Mouse (Mus musculus) intestine, embryonic 14.5 days (tissue): Measurements from ENCODE around the gene Eri3. TPM values are rescaled to one million over a fixed set of nuclear protein-coding genes. Genes with fewer than 3 reads are reported as not detected.
A peak's percentile ranks its signal among the peaks of the same experiment; 100 is the strongest.

Source experiments
- ATAC-seq: fragments of 200-750 bp; cut with Nextera tagmentation; replicated peaks from 2 replicates; pipeline ENCODE4 v1.8.0; 2017; ENCODE audit warnings: low read depth, moderate number of reproducible peaks, moderate TSS enrichment, moderate library complexity; ENCODE audit not compliant: low FRiP score, low TSS enrichment
- DNase-seq: peaks from one replicate; pipeline ENCODE4 v3.0.0-alpha.2; 2018; ENCODE audit warnings: low spot score
- H3K27ac ChIP-seq: fragments of 300-500 bp; sonication (generic); 2 replicates; pipeline ENCODE4 v1.5.1; 2014; ENCODE audit warnings: low read depth, mild to moderate bottlenecking, control low read depth
- H3K27me3 ChIP-seq: fragments of 300-500 bp; sonication (generic); replicated peaks from 2 replicates; pipeline ENCODE4 v1.6.1; 2014; ENCODE audit warnings: low read length, control low read depth; ENCODE audit not compliant: control insufficient read depth, insufficient read depth
- H3K36me3 ChIP-seq: fragments of 300-500 bp; sonication (generic); 2 replicates; pipeline ENCODE4 v1.6.1; 2014; ENCODE audit warnings: low read length, control low read depth; ENCODE audit not compliant: control insufficient read depth, insufficient read depth
- H3K4me1 ChIP-seq: fragments of 300-500 bp; sonication (generic); replicated peaks from 2 replicates; pipeline ENCODE4 v1.6.1; 2014; ENCODE audit warnings: low read length, control low read depth, mixed read lengths; ENCODE audit not compliant: control insufficient read depth, insufficient read depth
- H3K4me2 ChIP-seq: fragments of 300-500 bp; sonication (generic); 2 replicates; pipeline ENCODE4 v1.6.1; 2014; ENCODE audit warnings: low read length
- H3K4me3 ChIP-seq: fragments of 300-500 bp; sonication (generic); 2 replicates; pipeline ENCODE4 v1.5.1; 2014; ENCODE audit warnings: low read depth, low read length, control low read depth, mixed read lengths
- H3K9ac ChIP-seq: fragments of 300-500 bp; sonication (generic); 2 replicates; pipeline ENCODE4 v1.6.1; 2014; ENCODE audit warnings: mild to moderate bottlenecking, low read length
- H3K9me3 ChIP-seq: fragments of 300-500 bp; sonication (generic); 2 replicates; pipeline ENCODE4 v1.6.1; 2016; ENCODE audit warnings: low read length, control low read depth; ENCODE audit not compliant: control insufficient read depth
- WGBS: fragments of 180-500 bp; shearing (Covaris S2); extraction: QIAGEN DNeasy Blood & Tissue Kit; methylation state at CpG from one replicate; pipeline ENCODE4 v1.1.7; 2014; 5-methylcytosine and 5-hydroxymethylcytosine counted together
- polyA plus RNA-seq: library from polyadenylated mRNA; unstranded; fragments of >200 nt; fragmentation: Nextera tagmentation; extraction: Ambion mirVana; gene quantifications from 2 replicates; pipeline ENCODE4 v1.2.1, GENCODE M21; 2014

Gene Eri3
- polyA plus RNA-seq, 1 experiment from 2014 or later = 141 TPM

- DNase-seq = no peak
- Histone ChIP-seq H3K4me1 (0 out of 2 replicates have a peak, but pooled peaks cover 3% of the 10 kb centered on the region), H3K9me3 (no peaks in the 10 kb centered on the region), H3K36me3 (peaks cover 12% of the 10 kb centered on the region; the same call in 1 of the 2 replicates), H3K4me3 (no peak overlapping the region), H3K4me2 (no peak overlapping the region), H3K27ac (no peak overlapping the region), H3K27me3 (no peaks in the 10 kb centered on the region), H3K9ac (no peak overlapping the region)
- WGBS = 78% methylated on average over 22 of the region's 22 CpGs
- no peak for ATAC-seq
These were observed 86.9 kb downstream of the Eri3 start for GRCm38 (mm10) chr4:117636891-117637613.

- H3K4me2 ChIP-seq = no peak overlapping the region
- H3K9me3 ChIP-seq = no peaks in the 10 kb centered on the region
- WGBS = 100% methylated on average over 1 of the region's 1 CpGs
- H3K9ac ChIP-seq = no peak overlapping the region
- H3K27me3 ChIP-seq = no peaks in the 10 kb centered on the region
- H3K27ac ChIP-seq = no peak overlapping the region
- DNase-seq (no peak), ATAC-seq (peak; percentile 47; the same call in 1 of the 2 replicates)
- peaks cover 2% of the 10 kb centered on the region; the same call in 1 of the 2 replicates for H3K4me1 ChIP-seq
- H3K36me3 ChIP-seq = peaks cover 12% of the 10 kb centered on the region; the same call in 1 of the 2 replicates
- no peak overlapping the region for H3K4me3 ChIP-seq
These were observed 90.9 kb downstream of the Eri3 start for GRCm38 (mm10) chr4:117640925-117641703.

GRCm38 (mm10) chr4:117641804-117642203, 91.6 kb downstream of the Eri3 start:
- peaks cover 2% of the 10 kb centered on the region; the same call in 1 of the 2 replicates for H3K4me1 ChIP-seq
- DNase-seq (no peak), ATAC-seq (no peak)

GRCm38 (mm10) chr4:117645031-117645435, 94.9 kb downstream of the Eri3 start:
- Histone ChIP-seq H3K27me3 (no peaks in the 10 kb centered on the region), H3K36me3 (peaks cover 18% of the 10 kb centered on the region), H3K9me3 (no peaks in the 10 kb centered on the region), H3K9ac (no peak overlapping the region), H3K4me2 (no peak overlapping the region), H3K4me3 (no peak overlapping the region), H3K27ac (no peak overlapping the region), H3K4me1 (peaks cover 2% of the 10 kb centered on the region; the same call in 1 of the 2 replicates)
- WGBS = 64% methylated on average over 22 of the region's 22 CpGs
- ATAC-seq (no peak), DNase-seq (no peak)

More at GRCm38 (mm10) chr4:117641804-117642203, 91.6 kb downstream of the Eri3 start:
- Histone ChIP-seq H3K4me3 (no peak overlapping the region), H3K27ac (no peak overlapping the region), H3K4me2 (no peak overlapping the region), H3K9me3 (no peaks in the 10 kb centered on the region), H3K9ac (no peak overlapping the region), H3K36me3 (peaks cover 12% of the 10 kb centered on the region; the same call in 1 of the 2 replicates), H3K27me3 (no peaks in the 10 kb centered on the region)
- WGBS = 86% methylated on average over 1 of the region's 1 CpGs

- no peak overlapping the region for H3K4me2 ChIP-seq
- no peak overlapping the region for H3K9ac ChIP-seq
- 0 out of 2 replicates have a peak, but pooled peaks have one; percentile 58 for ATAC-seq
- no peaks in the 10 kb centered on the region for H3K9me3 ChIP-seq
- H3K27me3 ChIP-seq = no peaks in the 10 kb centered on the region
- H3K4me3 ChIP-seq = no peak overlapping the region
- WGBS = 57% methylated on average over 2 of the region's 2 CpGs
- H3K27ac ChIP-seq = no peak overlapping the region
- DNase-seq = no peak
- peaks cover 2% of the 10 kb centered on the region; the same call in 1 of the 2 replicates for H3K4me1 ChIP-seq
- peaks cover 14% of the 10 kb centered on the region for H3K36me3 ChIP-seq
These were observed 95.7 kb downstream of the Eri3 start for GRCm38 (mm10) chr4:117645859-117646258.

DNA sequence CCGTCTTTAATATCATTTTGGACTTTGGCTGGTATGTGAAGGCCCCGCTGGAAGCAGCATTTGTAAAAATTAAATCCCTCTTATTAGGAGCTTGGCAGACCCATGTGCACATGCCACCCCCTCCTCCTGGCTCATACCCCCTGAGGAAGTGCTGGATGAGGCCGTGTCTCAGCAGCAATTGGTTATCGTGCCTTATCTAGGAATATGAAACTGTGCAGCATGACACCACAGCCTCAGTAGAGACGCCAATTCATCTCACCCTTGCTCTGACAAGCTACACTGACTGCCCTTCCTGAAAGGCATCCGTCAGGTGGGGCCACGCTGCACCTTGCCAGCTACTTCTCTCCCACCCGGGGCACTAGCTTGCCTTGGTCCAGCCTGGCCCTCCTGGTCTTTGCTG, 96.3 kb downstream of the Eri3 start:
- H3K9me3 ChIP-seq = no peaks in the 10 kb centered on the region
- ATAC-seq = no peak
- H3K27me3 ChIP-seq = no peaks in the 10 kb centered on the region
- no peak overlapping the region for H3K27ac ChIP-seq
- H3K9ac ChIP-seq = no peak overlapping the region
- H3K36me3 ChIP-seq = peaks cover 14% of the 10 kb centered on the region
- H3K4me2 ChIP-seq = no peak overlapping the region
- WGBS = 77% methylated on average over 8 of the region's 8 CpGs
- peaks cover 2% of the 10 kb centered on the region; the same call in 1 of the 2 replicates for H3K4me1 ChIP-seq
- DNase-seq = no peak
- H3K4me3 ChIP-seq = no peak overlapping the region

DNA sequence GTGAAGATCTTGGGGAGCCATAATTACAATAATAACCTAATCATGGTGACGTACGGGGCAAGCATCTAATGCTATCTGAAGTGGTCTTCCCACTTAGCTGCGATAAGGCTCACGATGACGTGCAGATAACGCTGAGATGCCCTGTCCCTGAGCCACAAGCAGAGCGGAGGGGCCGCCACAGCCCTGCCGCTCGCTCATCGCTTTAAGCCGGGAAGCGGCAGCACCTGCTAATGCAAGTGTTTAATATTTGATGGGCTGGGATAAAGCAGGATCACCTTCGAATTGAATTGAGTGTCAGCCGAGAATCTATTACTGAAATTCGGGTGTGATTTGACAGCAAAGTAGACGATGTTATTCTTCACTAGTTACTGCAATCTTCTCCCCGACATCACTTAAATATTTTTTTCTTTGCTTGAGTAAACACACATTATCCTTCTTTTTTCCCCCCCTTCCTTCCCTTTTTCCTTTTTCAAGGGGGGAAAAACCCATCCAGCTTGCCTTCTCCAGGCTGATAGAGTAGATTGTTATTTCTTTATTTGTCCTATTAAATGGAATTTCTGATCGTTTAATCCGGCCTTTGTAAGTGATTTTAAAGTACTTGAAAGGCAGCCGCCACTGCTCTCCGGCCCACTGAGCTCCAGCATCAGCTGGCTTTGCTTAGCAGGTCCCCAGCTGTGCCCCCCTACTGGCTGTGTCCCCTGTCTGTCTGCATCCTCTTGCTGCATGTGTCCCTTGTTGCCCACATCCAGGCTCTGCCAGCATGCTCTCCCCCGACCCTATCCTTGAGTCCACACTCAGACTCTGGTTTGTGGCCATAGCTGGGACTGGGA, 97.0 kb downstream of the Eri3 start:
- Histone ChIP-seq H3K27me3 (no peaks in the 10 kb centered on the region), H3K4me2 (no peak overlapping the region), H3K4me1 (peaks cover 2% of the 10 kb centered on the region; the same call in 1 of the 2 replicates), H3K9ac (no peak overlapping the region), H3K9me3 (no peaks in the 10 kb centered on the region), H3K4me3 (no peak overlapping the region), H3K27ac (no peak overlapping the region), H3K36me3 (peaks cover 14% of the 10 kb centered on the region)
- DNase-seq (no peak), ATAC-seq (no peak)
- WGBS = 73% methylated on average over 23 of the region's 23 CpGs

DNA sequence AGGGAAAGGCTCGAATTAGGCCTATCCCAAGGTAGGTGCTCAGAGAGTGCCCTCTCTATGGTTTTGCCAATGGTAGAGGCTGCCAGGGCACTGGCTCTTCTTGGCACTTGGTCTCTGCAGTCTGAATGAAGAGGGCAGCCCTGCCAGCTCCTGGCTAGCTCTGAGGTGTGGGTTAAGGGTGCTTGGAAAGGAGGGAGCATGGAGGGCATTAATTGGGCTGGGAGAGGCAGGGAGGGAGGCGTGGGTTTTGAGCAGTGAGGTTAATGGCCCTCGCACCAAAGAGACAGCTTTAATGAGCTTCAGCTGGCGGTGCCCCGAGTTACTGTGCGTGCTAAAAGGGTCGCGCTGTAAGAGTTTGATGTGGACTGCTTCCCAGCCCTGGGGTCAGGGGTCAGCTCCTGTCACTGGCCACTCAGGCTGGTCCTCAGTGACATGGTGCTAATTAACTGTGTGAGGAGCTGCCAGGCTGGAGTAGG, 101.5 kb downstream of the Eri3 start:
- Histone ChIP-seq H3K27ac (no peak overlapping the region), H3K9me3 (no peaks in the 10 kb centered on the region), H3K36me3 (peaks cover 14% of the 10 kb centered on the region), H3K4me2 (no peak overlapping the region), H3K27me3 (no peaks in the 10 kb centered on the region), H3K9ac (no peak overlapping the region), H3K4me3 (no peak overlapping the region), H3K4me1 (peaks cover 11% of the 10 kb centered on the region; the same call in 1 of the 2 replicates)
- DNase-seq (no peak), ATAC-seq (no peak)
- 54% methylated on average over 8 of the region's 8 CpGs for WGBS
